Mouse (Mus musculus) urinary bladder, postnatal 4 days (tissue): ENCODE measurements around the gene Rnf39.

Experiments used
- DNase-seq, 2 experiments: peaks; one replicate each; pipeline ENCODE4 v3.0.0; 2021 to 2022; ENCODE audit warnings: low spot score in 2 of 2

Gene Rnf39

GRCm38 (mm10) chr17:36938056-36938455 lies 4.7 kb upstream of the Rnf39 start:
- no peak for DNase-seq

- peak; percentile 64 to 72 for DNase-seq
Measured at GRCm38 (mm10) chr17:36942391-36942790, 327 bp upstream of the Rnf39 start.

- DNase-seq: no peak
Measured at GRCm38 (mm10) chr17:36943691-36944090, 973 bp downstream of the Rnf39 start.

GRCm38 (mm10) chr17:36944121-36944775 lies 1.5 kb downstream of the Rnf39 start:
- DNase-seq: no peak

GRCm38 (mm10) chr17:36947051-36947819 lies 4.5 kb downstream of the Rnf39 start:
- peak in 1 of 2 experiments; percentile 64 for DNase-seq

- no peak for DNase-seq
Measured at GRCm38 (mm10) chr17:36948286-36948685, 5.6 kb downstream of the Rnf39 start.

- no peak for DNase-seq
Measured at GRCm38 (mm10) chr17:36949265-36949664, 6.5 kb downstream of the Rnf39 start.

GRCm38 (mm10) chr17:36950981-36951947 lies 8.5 kb downstream of the Rnf39 start, which contains the start of gene Ppp1r11:
TSS of gene Ppp1r11 (minus strand) at chr17:36951741.
- DNase-seq: peak; percentile 92 to 94

GRCm38 (mm10) chr17:36952631-36953030 lies 9.9 kb downstream of the Rnf39 start:
- no peak for DNase-seq

GRCm38 (mm10) chr17:36953062-36953461 lies 10.3 kb downstream of the Rnf39 start:
- DNase-seq: no peak

GRCm38 (mm10) chr17:36957999-36958743 lies 15.5 kb downstream of the Rnf39 start, which contains the start of the genes Znrd1 and Znrd1as:
TSS of gene Znrd1 (minus strand) at chr17:36958559.
TSS of gene Znrd1as (plus strand) at chr17:36958592.
- peak; percentile 90 to 92 for DNase-seq

- no peak for DNase-seq
Measured at GRCm38 (mm10) chr17:36958884-36959283, 16.2 kb downstream of the Rnf39 start.

- DNase-seq: no peak
Measured at GRCm38 (mm10) chr17:36961125-36961524, 18.4 kb downstream of the Rnf39 start.

GRCm38 (mm10) chr17:36966875-36967274 lies 24.2 kb downstream of the Rnf39 start:
- DNase-seq: no peak

GRCm38 (mm10) chr17:36970316-36970890 lies 27.7 kb downstream of the Rnf39 start:
- DNase-seq: no peak

- no peak for DNase-seq
Measured at GRCm38 (mm10) chr17:36971172-36971850, 28.6 kb downstream of the Rnf39 start.

- no peak for DNase-seq
Measured at GRCm38 (mm10) chr17:36972791-36973190, 30.1 kb downstream of the Rnf39 start.

GRCm38 (mm10) chr17:36973271-36973787 lies 30.6 kb downstream of the Rnf39 start:
- DNase-seq: no peak

- DNase-seq: no peak
Measured at GRCm38 (mm10) chr17:36981221-36981813, 38.6 kb downstream of the Rnf39 start, which contains the start of gene 2410137M14Rik. TSS of gene 2410137M14Rik (minus strand) at chr17:36981237.
